Mouse (Mus musculus) E14TG2a.4 (cell line): ENCODE measurements at regions not wholly inside any gene's neighbourhood (a gene's known extent, or its start where the extent isn't known, plus 50 kb on each side); places are given as distances from the start of the nearest gene placed in this dataset.

Experiments used
- H3K27me3 ChIP-seq: 2 replicates; pipeline ENCODE4 v1.6.1; 2014; ENCODE audit warnings: low read length, control low read depth; ENCODE audit not compliant: insufficient read depth
- H3K36me3 ChIP-seq: 2 replicates; pipeline ENCODE4 v1.6.1; 2014; ENCODE audit warnings: low read length, control low read depth; ENCODE audit not compliant: insufficient read depth
- H3K4me1 ChIP-seq: replicated peaks from 2 replicates; pipeline ENCODE4 v1.6.1; 2014; ENCODE audit warnings: low read depth, low read length, control low read depth
- H3K4me3 ChIP-seq: replicated peaks from 2 replicates; pipeline ENCODE4 v1.5.1; 2014; ENCODE audit warnings: mild to moderate bottlenecking, low read length
- H3K9me3 ChIP-seq: 2 replicates; pipeline ENCODE4 v1.6.1; 2014; ENCODE audit warnings: low read length, control low read depth
- CTCF ChIP-seq: conservative IDR thresholded peaks from 2 replicates; pipeline ENCODE4 v1.5.1; 2014; ENCODE audit warnings: low read length
- NANOG ChIP-seq: IDR thresholded peaks from 2 replicates; pipeline ENCODE4 v1.6.1; 2014; ENCODE audit warnings: borderline replicate concordance, low read length, mixed read lengths
- POU5F1 ChIP-seq: IDR thresholded peaks from 2 replicates; pipeline ENCODE4 v1.6.1; 2014; ENCODE audit warnings: low read length, borderline replicate concordance

DNA sequence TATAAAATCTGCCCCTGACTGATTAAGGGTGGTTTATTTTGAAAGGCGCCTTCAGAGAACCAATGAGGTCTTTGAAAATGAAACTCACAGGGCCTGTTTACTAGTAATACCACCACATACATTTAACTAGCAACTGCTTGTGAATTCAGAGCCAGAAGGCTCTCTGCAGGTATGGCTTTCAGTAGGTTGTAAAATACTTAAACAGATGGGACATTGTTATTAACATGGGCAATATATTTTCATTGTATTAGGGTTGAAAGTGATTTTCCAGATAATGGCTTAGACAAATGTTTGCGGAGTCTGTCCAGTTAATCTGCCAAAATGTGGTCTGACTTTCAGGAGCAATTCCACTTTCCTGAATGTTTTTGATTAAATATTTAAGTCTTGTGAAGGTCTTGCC, 430.8 kb downstream of the Btg1 start:
- H3K36me3 ChIP-seq, result no peaks in the 10 kb centered on the region
- H3K4me3 ChIP-seq, result no peak overlapping the region
- H3K27me3 ChIP-seq, result no peaks in the 10 kb centered on the region
- TF ChIP-seq POU5F1, result no peak
- no peak for TF ChIP-seq NANOG
- TF ChIP-seq CTCF, result no peak
- 0 out of 2 replicates have a peak, but pooled peaks cover 2% of the 10 kb centered on the region for H3K9me3 ChIP-seq
- no peaks in the 10 kb centered on the region for H3K4me1 ChIP-seq

DNA sequence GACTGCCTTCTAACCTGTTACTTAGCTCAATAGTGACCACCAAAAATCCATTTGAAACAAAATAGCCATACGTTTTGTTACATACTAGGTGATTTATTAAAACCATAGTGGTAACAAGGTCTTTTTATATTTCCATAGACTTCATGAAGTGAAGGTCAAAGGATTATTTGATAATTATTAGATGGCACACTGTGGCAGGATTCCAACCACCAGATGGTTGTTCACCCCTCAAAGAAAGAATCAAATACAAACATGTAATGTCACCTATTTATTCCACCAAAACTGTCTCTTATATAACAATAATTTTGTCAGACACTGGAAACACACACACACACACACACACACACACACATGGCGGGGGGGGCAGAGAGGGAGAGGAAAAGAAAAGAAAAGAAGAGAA, 431.2 kb downstream of the Btg1 start:
- Histone ChIP-seq H3K4me3 (no peak overlapping the region), H3K4me1 (no peaks in the 10 kb centered on the region), H3K27me3 (no peaks in the 10 kb centered on the region), H3K36me3 (no peaks in the 10 kb centered on the region), H3K9me3 (0 out of 2 replicates have a peak, but pooled peaks cover 2% of the 10 kb centered on the region)
- TF ChIP-seq POU5F1, result no peak
- TF ChIP-seq CTCF, result no peak
- TF ChIP-seq NANOG, result no peak

DNA sequence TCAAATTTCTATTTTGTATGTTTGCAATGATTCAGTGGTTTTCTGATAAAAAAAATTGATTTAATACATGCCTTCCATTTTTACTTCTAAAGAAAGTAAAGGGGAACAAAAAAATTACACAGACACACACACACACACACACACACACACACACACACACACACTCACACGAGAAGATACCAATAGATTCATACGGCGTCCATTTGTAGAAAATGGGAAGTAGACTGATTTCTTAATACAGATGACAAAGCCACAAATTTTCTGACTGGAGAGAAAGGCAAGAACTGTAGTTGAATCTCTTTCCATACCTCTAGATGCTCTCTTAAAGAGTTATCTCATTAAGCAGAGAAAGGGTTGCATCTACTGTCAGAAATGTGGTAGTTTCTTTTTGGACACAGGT, 424.9 kb upstream of the Dcn start:
- no peaks in the 10 kb centered on the region for H3K27me3 ChIP-seq
- no peaks in the 10 kb centered on the region for H3K4me1 ChIP-seq
- no peaks in the 10 kb centered on the region for H3K9me3 ChIP-seq
- no peaks in the 10 kb centered on the region for H3K36me3 ChIP-seq
- no peak overlapping the region for H3K4me3 ChIP-seq
- no peak for TF ChIP-seq NANOG

DNA sequence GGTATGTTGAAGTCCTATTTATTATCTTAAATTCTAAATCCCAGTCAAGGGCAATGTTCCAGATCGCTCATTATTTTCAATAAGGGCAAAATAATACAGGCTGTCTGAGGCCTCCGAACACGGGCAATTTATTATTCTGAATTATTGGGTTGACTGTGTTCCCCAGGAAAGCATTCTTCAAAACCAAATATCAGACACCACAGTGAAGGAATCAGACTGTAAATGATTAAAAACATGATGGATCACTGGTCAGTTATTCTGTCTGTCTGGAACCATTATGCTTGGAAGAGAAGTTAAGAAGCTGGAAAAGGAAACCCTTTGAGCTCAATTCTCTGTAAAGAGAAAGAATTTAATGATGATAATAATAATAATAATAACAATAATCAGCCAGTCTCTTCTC, 417.4 kb upstream of the Dcn start:
- H3K36me3 ChIP-seq, result no peaks in the 10 kb centered on the region
- TF ChIP-seq NANOG, result no peak
- TF ChIP-seq CTCF, result no peak
- TF ChIP-seq POU5F1, result no peak
- H3K27me3 ChIP-seq, result no peaks in the 10 kb centered on the region
- H3K4me1 ChIP-seq, result no peaks in the 10 kb centered on the region
- H3K4me3 ChIP-seq, result no peak overlapping the region
- H3K9me3 ChIP-seq, result no peaks in the 10 kb centered on the region

DNA sequence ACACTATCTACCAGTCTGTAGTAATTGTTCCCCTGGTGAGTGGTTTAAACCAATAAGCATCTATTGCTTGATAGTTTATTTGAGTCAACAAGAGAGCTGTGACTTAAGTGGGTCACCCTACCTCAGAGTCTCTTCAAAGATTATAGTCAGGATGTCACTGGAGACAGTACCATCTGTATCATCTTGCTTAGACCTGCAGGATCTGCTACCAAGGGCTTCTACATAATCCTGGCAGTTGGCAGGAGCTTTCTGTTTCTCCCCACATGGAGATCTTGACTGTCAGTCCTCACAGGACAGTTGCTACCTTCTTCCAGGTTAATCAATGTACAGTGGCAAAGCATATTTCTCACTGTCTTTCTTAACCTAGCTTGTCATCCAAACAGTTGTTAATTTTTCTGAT, 414.9 kb upstream of the Dcn start:
- H3K9me3 ChIP-seq, result no peaks in the 10 kb centered on the region
- H3K36me3 ChIP-seq, result no peaks in the 10 kb centered on the region
- H3K4me1 ChIP-seq, result no peaks in the 10 kb centered on the region
- no peak for TF ChIP-seq POU5F1
- no peak for TF ChIP-seq NANOG
- no peak for TF ChIP-seq CTCF
- no peak overlapping the region for H3K4me3 ChIP-seq
- H3K27me3 ChIP-seq, result no peaks in the 10 kb centered on the region

DNA sequence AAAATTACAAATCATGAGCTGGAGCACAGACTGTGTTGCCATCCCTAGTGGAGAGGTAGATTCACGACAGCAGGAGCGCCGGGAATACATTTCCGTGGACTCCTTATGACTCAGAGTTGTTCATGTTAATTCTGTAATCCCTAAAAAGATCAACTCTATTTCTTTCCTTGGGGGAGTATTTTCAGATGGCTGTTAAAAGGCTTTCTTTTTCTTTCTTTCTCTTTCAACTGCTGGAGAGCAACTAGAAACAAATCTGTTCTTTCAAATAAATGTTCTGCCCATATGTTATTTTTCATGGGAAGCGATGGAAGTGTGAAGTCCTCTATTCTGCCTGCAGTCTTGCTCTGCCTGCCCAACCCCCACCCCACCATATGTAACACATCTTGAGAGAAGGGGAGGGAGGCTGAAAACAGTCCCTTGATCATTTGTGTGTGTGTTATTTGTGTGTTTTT, 401.4 kb upstream of the Dcn start:
- no peaks in the 10 kb centered on the region for H3K36me3 ChIP-seq
- H3K9me3 ChIP-seq, result no peaks in the 10 kb centered on the region
- no peak overlapping the region for H3K4me3 ChIP-seq
- H3K27me3 ChIP-seq, result no peaks in the 10 kb centered on the region
- H3K4me1 ChIP-seq, result no peaks in the 10 kb centered on the region
- TF ChIP-seq POU5F1 (no peak), CTCF (no peak)

DNA sequence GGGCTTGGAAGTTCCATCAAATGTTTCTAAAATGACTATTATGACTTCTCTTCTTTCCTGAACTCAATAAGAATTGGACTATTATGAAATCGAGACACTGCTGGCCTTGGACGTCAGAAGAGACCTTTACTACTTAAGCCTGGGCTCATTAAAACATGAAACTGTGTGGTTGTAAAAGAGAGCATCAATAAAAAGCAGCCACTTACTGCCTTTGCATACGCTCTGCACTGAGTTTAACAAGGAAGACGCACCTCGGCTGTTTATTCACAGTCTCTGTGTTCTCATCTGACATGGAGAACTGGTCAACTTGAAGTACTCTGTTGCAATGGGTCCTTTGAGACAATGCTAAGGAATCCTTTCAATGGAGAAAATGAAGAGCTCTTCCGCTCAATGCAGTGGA, 399.8 kb upstream of the Dcn start:
- Histone ChIP-seq H3K4me1 (no peaks in the 10 kb centered on the region), H3K36me3 (no peaks in the 10 kb centered on the region), H3K27me3 (no peaks in the 10 kb centered on the region), H3K9me3 (no peaks in the 10 kb centered on the region), H3K4me3 (no peak overlapping the region)
- no peak for TF ChIP-seq CTCF
- no peak for TF ChIP-seq NANOG
- TF ChIP-seq POU5F1, result no peak

DNA sequence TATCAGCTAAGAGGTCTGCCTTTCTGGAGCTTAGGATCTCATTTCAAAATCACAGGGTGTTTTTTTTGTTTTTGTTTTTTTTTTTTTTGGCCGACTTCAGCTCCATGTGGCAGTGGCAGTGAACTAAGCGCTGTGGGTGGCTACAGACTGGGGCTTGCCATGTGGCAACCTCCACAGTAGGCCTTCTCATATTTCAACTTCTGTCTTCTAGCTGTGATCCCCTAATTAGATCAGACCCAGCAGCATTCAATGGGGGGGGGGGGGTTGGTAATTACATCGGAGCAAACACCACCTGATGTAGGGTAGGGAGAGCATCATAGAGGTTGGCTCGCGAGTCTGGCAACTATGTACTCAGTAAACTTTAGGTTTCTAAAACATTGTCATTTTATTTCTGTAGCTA, 392.1 kb upstream of the Dcn start:
- Histone ChIP-seq H3K4me3 (no peak overlapping the region), H3K36me3 (no peaks in the 10 kb centered on the region), H3K9me3 (no peaks in the 10 kb centered on the region), H3K4me1 (no peaks in the 10 kb centered on the region), H3K27me3 (no peaks in the 10 kb centered on the region)
- TF ChIP-seq NANOG (no peak), POU5F1 (no peak)

DNA sequence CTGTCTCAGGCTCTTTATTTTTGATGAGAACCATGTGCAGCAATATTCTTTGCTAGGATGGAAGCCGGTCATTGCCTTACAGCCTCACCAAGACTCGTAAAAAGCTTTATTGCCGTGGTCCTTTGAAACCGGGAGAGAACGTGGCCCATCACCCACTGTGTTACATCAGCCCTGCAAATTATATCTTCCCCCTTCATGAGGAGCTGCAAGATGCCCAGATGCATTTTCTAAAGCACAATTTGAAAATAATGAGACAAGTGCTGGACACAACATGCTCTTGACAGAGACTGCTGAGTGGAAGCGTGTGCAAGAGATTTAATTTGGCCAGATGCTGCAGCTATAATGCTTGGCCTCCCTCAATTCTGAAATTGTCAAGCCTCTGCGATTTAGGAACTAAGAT, 389.2 kb upstream of the Dcn start:
- no peak overlapping the region for H3K4me3 ChIP-seq
- no peaks in the 10 kb centered on the region for H3K4me1 ChIP-seq
- H3K36me3 ChIP-seq, result no peaks in the 10 kb centered on the region
- TF ChIP-seq POU5F1 (no peak), NANOG (no peak), CTCF (no peak)
- no peaks in the 10 kb centered on the region for H3K9me3 ChIP-seq
- no peaks in the 10 kb centered on the region for H3K27me3 ChIP-seq
